In the genomic region with DNA sequence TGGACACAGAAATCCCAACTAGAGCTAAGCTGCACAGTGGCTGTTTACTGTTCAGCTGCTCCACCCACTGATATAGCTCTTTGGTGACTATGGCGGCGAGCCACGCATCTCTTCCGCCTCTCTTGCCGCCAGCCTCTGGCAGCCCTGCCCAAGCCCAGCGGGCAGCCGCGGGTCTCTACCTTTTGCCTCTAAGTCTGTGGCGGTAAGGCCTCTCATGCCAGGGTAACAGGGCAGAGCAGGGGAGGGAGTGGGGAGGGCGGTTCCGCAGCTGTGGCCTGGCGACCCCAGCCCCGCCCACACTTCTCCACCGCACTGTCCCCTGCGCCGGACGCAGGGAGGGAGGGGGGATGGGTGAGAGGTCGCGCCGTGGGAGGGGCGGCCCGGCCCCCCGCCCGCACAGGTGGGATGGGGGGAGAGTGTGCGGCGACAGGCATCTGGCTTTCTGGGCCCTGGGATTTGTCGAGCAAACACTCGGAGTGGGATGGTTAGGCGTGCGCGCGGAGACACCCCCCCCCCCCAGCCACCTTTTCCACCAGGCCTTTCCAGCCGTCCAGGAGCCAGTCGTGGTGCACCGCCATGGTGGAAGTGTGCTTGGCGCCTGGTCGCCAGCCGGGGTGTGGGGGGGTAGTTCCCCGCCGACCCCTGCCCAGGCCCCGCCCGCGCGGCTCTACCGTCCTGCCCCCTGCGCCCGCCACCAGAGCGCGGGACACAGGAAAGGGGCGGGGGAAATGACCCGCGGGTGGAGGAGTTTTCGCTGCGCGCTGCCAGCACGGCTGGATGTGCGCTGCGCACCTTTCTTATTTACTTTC, we compare ENCODE assay signal across 8 mouse cellular contexts. TPM values are rescaled to one million over a fixed set of nuclear protein-coding genes. Genes with fewer than 3 reads are reported as not detected.
A peak's percentile ranks its signal among the peaks of the same experiment; 100 is the strongest.
DNase-seq lines count a peak whose midpoint lies in the region; ATAC-seq and TF ChIP-seq lines count a peak whose summit lies in the region.

No protein-coding gene starts in this region.

- no peaks in the 10 kb centered on the region for H3K4me1 ChIP-seq in hindbrain, postnatal 0 days (ENCODE audit: insufficient read depth, low read length)
- no peaks in the 10 kb centered on the region for H3K4me1 ChIP-seq in limb, embryonic 10.5 days
- peaks cover 6% of the 10 kb centered on the region; the same call in 1 of the 2 replicates for H3K4me1 ChIP-seq in midbrain, embryonic 10.5 days

- no peaks in the 10 kb centered on the region for H3K36me3 ChIP-seq in hindbrain, postnatal 0 days (ENCODE audit: insufficient read depth, low read length)
- no peaks in the 10 kb centered on the region for H3K36me3 ChIP-seq in limb, embryonic 10.5 days
- H3K36me3 ChIP-seq in midbrain, embryonic 10.5 days: no peaks in the 10 kb centered on the region

- peak; percentile 94 for ATAC-seq in hindbrain, postnatal 0 days

- peak overlapping the region; percentile 51 for H3K9ac ChIP-seq in hindbrain, postnatal 0 days (replicated peaks; ENCODE audit: low read length)

- peak; percentile 6 for DNase-seq in layer of hippocampus, adult 11-12 months (ENCODE audit: low spot score)
- DNase-seq in layer of hippocampus, adult 9-10 months (ENCODE audit: low spot score): no peak
- peak; percentile 9 for DNase-seq in cerebellum, adult 9-11 months
- peak; percentile 0 to 5 for DNase-seq in frontal cortex, postnatal 36 days (ENCODE audit: low spot score in 2 of 2)
- DNase-seq in hindbrain, postnatal 0 days (ENCODE audit: low spot score): peak; percentile 71
- DNase-seq in limb, embryonic 10.5 days (ENCODE audit: low spot score): peak; percentile 75
- peak; percentile 30 for DNase-seq in midbrain, embryonic 10.5 days (ENCODE audit: low spot score)
- DNase-seq in skeletal muscle tissue, adult 2 months (ENCODE audit: low read depth, low spot score): peak; percentile 62

- peak overlapping the region; percentile 53 for H3K4me2 ChIP-seq in hindbrain, postnatal 0 days (ENCODE audit: low read depth, low read length)

- peak overlapping the region; percentile 70 for H3K27ac ChIP-seq in hindbrain, postnatal 0 days
- peak overlapping the region; percentile 89 for H3K27ac ChIP-seq in limb, embryonic 10.5 days
- H3K27ac ChIP-seq in midbrain, embryonic 10.5 days (replicated peaks): peak overlapping the region; percentile 84

- WGBS in hindbrain, postnatal 0 days: 8% methylated on average over 47 of the region's 58 CpGs
- WGBS in limb, embryonic 10.5 days: 8% methylated on average over 53 of the region's 58 CpGs
- 10% methylated on average over 58 of the region's 58 CpGs for WGBS in midbrain, embryonic 10.5 days

- peak overlapping the region; percentile 44 for H3K4me3 ChIP-seq in hindbrain, postnatal 0 days (ENCODE audit: low read length)
- peak overlapping the region; percentile 65 for H3K4me3 ChIP-seq in limb, embryonic 10.5 days
- peak overlapping the region; percentile 68 for H3K4me3 ChIP-seq in midbrain, embryonic 10.5 days

- H3K9me3 ChIP-seq in hindbrain, postnatal 0 days (ENCODE audit: low read length): peaks cover 2% of the 10 kb centered on the region; the same call in 1 of the 2 replicates
- 0 out of 2 replicates have a peak, but pooled peaks cover 2% of the 10 kb centered on the region for H3K9me3 ChIP-seq in limb, embryonic 10.5 days (replicated peaks)
- peaks cover 22% of the 10 kb centered on the region for H3K9me3 ChIP-seq in midbrain, embryonic 10.5 days (replicated peaks)

- TF ChIP-seq CTCF in hindbrain, postnatal 0 days (IDR thresholded peaks at IDR 0.05; ENCODE audit: low read depth): no peak

- H3K27me3 ChIP-seq in hindbrain, postnatal 0 days (ENCODE audit: insufficient read depth, low read length): no peaks in the 10 kb centered on the region
- H3K27me3 ChIP-seq in limb, embryonic 10.5 days (ENCODE audit: low read depth, poor library complexity, severe bottlenecking): no peaks in the 10 kb centered on the region
- no peaks in the 10 kb centered on the region for H3K27me3 ChIP-seq in midbrain, embryonic 10.5 days (ENCODE audit: low read depth, poor library complexity, severe bottlenecking)

RNA-seq across cellular contexts. Expression of a gene that starts 33.4 kb away (rescaled TPM):
- total RNA-seq in hindbrain, postnatal 0 days (2014; rRNA removed): not detected in 2 replicates
- not detected in 2 replicates for polyA plus RNA-seq in hindbrain, postnatal 0 days (2015; fragmentation: Nextera tagmentation; extraction: Ambion mirVana)
- polyA plus RNA-seq in limb, embryonic 10.5 days (2016; fragmentation: Nextera tagmentation; extraction: Ambion mirVana): not detected in 2 replicates
- not detected in 2 replicates for polyA plus RNA-seq in midbrain, embryonic 10.5 days (2016; fragmentation: Nextera tagmentation; extraction: Ambion mirVana)
